Mouse (Mus musculus) forebrain, embryonic 12.5 days (tissue): ENCODE data around the gene Minos1. TPM values are rescaled to one million over a fixed set of nuclear protein-coding genes. Genes with fewer than 3 reads are reported as not detected.
A peak's percentile ranks its signal among the peaks of the same experiment; 100 is the strongest.

Experiments
- ATAC-seq: fragments of 200-750 bp; cut with Nextera tagmentation; 2 replicates; pipeline ENCODE4 v1.8.0; 2017; ENCODE audit warnings: moderate TSS enrichment; ENCODE audit not compliant: low FRiP score
- H3K27ac ChIP-seq: fragments of 300-500 bp; sonication (generic); 2 replicates; pipeline ENCODE4 v1.5.1; 2016; ENCODE audit warnings: mild to moderate bottlenecking
- H3K27me3 ChIP-seq: fragments of 300-500 bp; sonication (generic); 2 replicates; pipeline ENCODE4 v1.6.1; 2016; ENCODE audit warnings: mild to moderate bottlenecking
- H3K36me3 ChIP-seq: fragments of 300-500 bp; sonication (generic); replicated peaks from 2 replicates; pipeline ENCODE4 v1.6.1; 2016; ENCODE audit warnings: mild to moderate bottlenecking
- H3K4me1 ChIP-seq: fragments of 300-500 bp; sonication (generic); 2 replicates; pipeline ENCODE4 v1.6.1; 2016
- H3K4me2 ChIP-seq: fragments of 300-500 bp; sonication (generic); 2 replicates; pipeline ENCODE4 v1.6.1; 2016; ENCODE audit warnings: mild to moderate bottlenecking, moderate library complexity
- H3K4me3 ChIP-seq: fragments of 300-500 bp; sonication (generic); replicated peaks from 2 replicates; pipeline ENCODE4 v1.5.1; 2016; ENCODE audit warnings: mild to moderate bottlenecking
- H3K9ac ChIP-seq: fragments of 300-500 bp; sonication (generic); 2 replicates; pipeline ENCODE4 v1.6.1; 2016; ENCODE audit warnings: mild to moderate bottlenecking
- H3K9me3 ChIP-seq: fragments of 300-500 bp; sonication (generic); 2 replicates; pipeline ENCODE4 v1.6.1; 2016
- WGBS: fragments of 180-500 bp; shearing (Covaris S2); methylation state at CpG from one replicate; pipeline ENCODE4 v1.1.7; 2016; 5-methylcytosine and 5-hydroxymethylcytosine counted together
- polyA plus RNA-seq: library from polyadenylated mRNA; unstranded; fragments of >200 nt; fragmentation: Nextera tagmentation; extraction: Ambion mirVana; gene quantifications from 2 replicates; pipeline ENCODE4 v1.2.1, GENCODE M21; 2016

Minos1 gene
- polyA plus RNA-seq, 1 experiment from 2014 or later = 416 TPM

- no peak overlapping the region for H3K9ac ChIP-seq
- no peaks in the 10 kb centered on the region for H3K36me3 ChIP-seq
- H3K4me3 ChIP-seq = no peak overlapping the region
- WGBS = 87% methylated on average over 8 of the region's 8 CpGs
- H3K27me3 ChIP-seq = no peaks in the 10 kb centered on the region
- 0 out of 2 replicates have a peak, but pooled peaks cover 5% of the 10 kb centered on the region for H3K4me1 ChIP-seq
- H3K9me3 ChIP-seq = no peaks in the 10 kb centered on the region
- ATAC-seq = no peak
- no peak overlapping the region for H3K4me2 ChIP-seq
- no peak overlapping the region for H3K27ac ChIP-seq
These were observed 34.3 kb upstream of the Minos1 start for GRCm38 (mm10) chr4:139165259-139165658.

DNA sequence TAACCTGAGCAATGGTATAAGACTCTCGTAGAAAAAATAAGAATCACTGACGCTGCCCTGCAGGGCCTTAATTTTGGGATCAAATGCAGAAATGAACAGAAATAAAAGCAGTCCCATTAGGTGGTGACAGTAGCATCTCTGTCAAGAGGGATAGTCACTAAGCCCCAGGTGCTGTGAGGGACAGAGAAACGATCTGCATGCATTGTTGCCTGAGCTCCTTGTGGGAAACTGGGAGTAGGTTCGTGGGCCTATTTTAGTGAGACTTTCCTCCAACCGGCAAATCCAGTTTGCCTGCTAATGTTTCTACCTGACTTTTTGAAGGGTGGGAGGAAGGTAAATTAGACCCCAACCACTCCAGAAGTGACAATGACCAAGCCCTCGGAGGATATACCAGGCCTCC lies 33.2 kb upstream of the Minos1 start:
- Histone ChIP-seq H3K27me3 (no peaks in the 10 kb centered on the region), H3K36me3 (no peaks in the 10 kb centered on the region), H3K4me1 (no peaks in the 10 kb centered on the region), H3K27ac (no peak overlapping the region), H3K4me2 (no peak overlapping the region), H3K9ac (no peak overlapping the region), H3K4me3 (no peak overlapping the region), H3K9me3 (no peaks in the 10 kb centered on the region)
- 86% methylated on average over 6 of the region's 6 CpGs for WGBS
- no peak for ATAC-seq

- no peaks in the 10 kb centered on the region for H3K9me3 ChIP-seq
- H3K9ac ChIP-seq = no peak overlapping the region
- no peak overlapping the region for H3K27ac ChIP-seq
- 75% methylated on average over 2 of the region's 2 CpGs for WGBS
- H3K4me2 ChIP-seq = no peak overlapping the region
- no peaks in the 10 kb centered on the region for H3K36me3 ChIP-seq
- no peaks in the 10 kb centered on the region for H3K27me3 ChIP-seq
- ATAC-seq = no peak
- no peaks in the 10 kb centered on the region for H3K4me1 ChIP-seq
- no peak overlapping the region for H3K4me3 ChIP-seq
These were observed 30.2 kb upstream of the Minos1 start for GRCm38 (mm10) chr4:139161076-139161475.

DNA sequence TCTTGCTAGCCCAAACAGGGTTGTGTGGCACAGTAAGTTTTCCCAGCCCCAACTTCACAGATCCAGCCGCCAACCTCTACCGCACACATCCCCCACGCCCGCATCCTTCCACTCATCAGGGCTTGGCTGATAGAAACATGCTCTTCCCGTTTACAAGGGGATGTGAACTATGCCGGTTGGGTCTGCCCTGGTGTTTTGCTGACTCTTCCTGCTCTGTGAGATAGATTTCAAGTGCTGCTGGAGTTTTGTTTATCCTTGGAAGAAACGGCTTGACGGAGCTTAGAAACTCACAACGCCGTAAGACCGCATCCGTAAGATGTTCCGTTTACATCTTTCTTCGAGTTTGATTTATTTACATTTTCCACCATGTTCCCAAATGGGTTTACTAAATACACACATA lies 27.4 kb upstream of the Minos1 start:
- Histone ChIP-seq H3K4me2 (no peak overlapping the region), H3K27ac (no peak overlapping the region), H3K36me3 (no peaks in the 10 kb centered on the region), H3K27me3 (no peaks in the 10 kb centered on the region), H3K9ac (no peak overlapping the region), H3K4me1 (no peaks in the 10 kb centered on the region), H3K4me3 (no peak overlapping the region), H3K9me3 (no peaks in the 10 kb centered on the region)
- ATAC-seq = no peak
- WGBS = 93% methylated on average over 14 of the region's 14 CpGs

- no peak for ATAC-seq
- Histone ChIP-seq H3K9ac (no peak overlapping the region), H3K9me3 (no peaks in the 10 kb centered on the region), H3K4me1 (no peaks in the 10 kb centered on the region), H3K27ac (no peak overlapping the region), H3K27me3 (no peaks in the 10 kb centered on the region), H3K36me3 (no peaks in the 10 kb centered on the region), H3K4me2 (no peak overlapping the region), H3K4me3 (no peak overlapping the region)
- WGBS = 86% methylated on average over 6 of the region's 6 CpGs
These were observed 25.6 kb upstream of the Minos1 start for GRCm38 (mm10) chr4:139156538-139156937.

DNA sequence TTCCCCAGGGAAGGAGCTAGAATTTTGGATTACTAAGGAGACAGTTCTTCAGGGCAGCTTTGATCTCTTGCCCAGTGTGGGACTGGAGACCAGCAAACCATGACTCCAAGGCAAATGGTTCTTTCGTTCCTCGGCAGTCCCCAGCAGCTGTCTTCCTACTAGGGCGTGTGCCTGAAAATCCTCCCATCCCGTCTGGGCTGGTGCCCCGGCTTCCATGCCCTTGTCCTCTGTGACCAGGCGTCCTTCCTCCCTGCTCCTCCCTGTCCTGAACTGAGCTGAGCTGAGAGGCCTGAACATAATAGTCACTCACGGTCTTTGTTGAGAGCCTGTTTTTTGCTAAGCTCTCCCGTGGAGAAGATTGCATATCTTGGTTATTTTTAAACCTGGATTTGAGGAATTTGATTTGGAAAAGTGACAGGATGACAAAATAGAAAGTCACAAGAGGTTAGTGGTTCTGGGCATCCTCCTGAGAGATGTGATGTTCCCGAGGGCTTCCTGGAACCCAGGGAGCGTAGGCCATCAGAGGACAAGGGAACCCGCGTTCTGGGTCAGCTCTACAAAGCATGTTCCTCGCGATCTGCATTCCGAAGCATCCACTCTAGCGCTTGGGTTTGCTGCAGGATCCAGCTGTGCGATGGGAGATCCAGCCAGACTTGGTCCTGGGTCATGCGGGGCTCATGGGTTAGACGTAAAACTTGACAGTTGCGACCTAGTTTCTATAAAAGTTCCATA lies 23.8 kb upstream of the Minos1 start:
- ATAC-seq = no peak
- H3K27me3 ChIP-seq = no peaks in the 10 kb centered on the region
- H3K27ac ChIP-seq = no peak overlapping the region
- no peaks in the 10 kb centered on the region for H3K36me3 ChIP-seq
- H3K9me3 ChIP-seq = no peaks in the 10 kb centered on the region
- no peak overlapping the region for H3K4me2 ChIP-seq
- WGBS = 82% methylated on average over 20 of the region's 20 CpGs
- H3K9ac ChIP-seq = no peak overlapping the region
- no peak overlapping the region for H3K4me3 ChIP-seq
- H3K4me1 ChIP-seq = no peaks in the 10 kb centered on the region

DNA sequence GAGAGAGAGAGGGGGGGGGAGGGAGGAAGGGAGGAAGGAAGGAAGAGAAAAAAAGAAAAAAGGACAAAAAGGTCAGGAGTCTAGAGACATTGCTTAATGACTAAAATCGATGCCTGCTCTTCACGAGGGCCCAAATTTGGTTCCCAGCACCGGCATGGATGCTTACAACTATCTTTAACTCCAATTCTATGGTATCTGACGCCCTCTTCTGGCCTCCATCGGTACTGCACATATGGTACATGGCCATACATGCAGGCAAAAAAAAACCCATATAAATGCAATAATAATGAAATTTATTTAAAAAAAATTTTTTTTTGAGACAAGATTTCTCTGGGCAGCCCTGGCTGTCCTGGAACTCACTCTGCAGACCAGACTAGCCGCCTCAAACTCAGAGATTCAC lies 20.5 kb upstream of the Minos1 start:
- Histone ChIP-seq H3K9ac (no peak overlapping the region), H3K36me3 (no peaks in the 10 kb centered on the region), H3K4me2 (no peak overlapping the region), H3K9me3 (peaks cover 16% of the 10 kb centered on the region), H3K4me3 (no peak overlapping the region), H3K4me1 (no peaks in the 10 kb centered on the region), H3K27me3 (no peaks in the 10 kb centered on the region), H3K27ac (no peak overlapping the region)
- no peak for ATAC-seq
- 68% methylated on average over 6 of the region's 6 CpGs for WGBS

- Histone ChIP-seq H3K9ac (no peak overlapping the region), H3K4me1 (no peaks in the 10 kb centered on the region), H3K4me2 (no peak overlapping the region), H3K27ac (no peak overlapping the region), H3K36me3 (no peaks in the 10 kb centered on the region), H3K9me3 (peaks cover 16% of the 10 kb centered on the region), H3K4me3 (no peak overlapping the region), H3K27me3 (no peaks in the 10 kb centered on the region)
- 87% methylated on average over 5 of the region's 5 CpGs for WGBS
- no peak for ATAC-seq
These were observed 15.8 kb upstream of the Minos1 start for GRCm38 (mm10) chr4:139146760-139147159.

DNA sequence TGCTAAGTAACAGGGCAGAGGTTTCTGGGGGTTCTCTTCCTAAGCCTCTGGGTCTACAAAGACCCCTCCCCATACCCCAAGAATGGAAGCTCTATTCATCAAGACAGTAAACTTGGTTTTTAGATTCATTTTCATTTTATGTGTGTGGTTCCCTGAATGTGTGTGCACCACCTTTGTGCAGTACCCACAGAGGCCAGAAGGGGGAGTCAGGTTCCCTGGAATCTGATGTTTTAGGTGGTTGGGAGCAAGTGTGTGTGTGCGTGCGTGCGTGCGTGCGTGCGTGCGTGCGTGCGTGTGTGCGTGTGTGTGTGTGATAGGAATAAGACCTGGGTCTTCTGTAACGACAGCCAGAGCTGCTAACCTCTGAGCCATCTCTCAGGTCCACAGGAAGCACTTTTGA lies 14.2 kb upstream of the Minos1 start:
- no peak for ATAC-seq
- no peaks in the 10 kb centered on the region for H3K36me3 ChIP-seq
- WGBS = 96% methylated on average over 11 of the region's 11 CpGs
- peaks cover 16% of the 10 kb centered on the region for H3K9me3 ChIP-seq
- H3K4me3 ChIP-seq = no peak overlapping the region
- H3K9ac ChIP-seq = no peak overlapping the region
- H3K4me1 ChIP-seq = no peaks in the 10 kb centered on the region
- H3K4me2 ChIP-seq = no peak overlapping the region
- H3K27ac ChIP-seq = no peak overlapping the region
- H3K27me3 ChIP-seq = no peaks in the 10 kb centered on the region

GRCm38 (mm10) chr4:139144577-139144976 lies 13.7 kb upstream of the Minos1 start:
- Histone ChIP-seq H3K27ac (no peak overlapping the region), H3K9ac (no peak overlapping the region), H3K4me2 (no peak overlapping the region), H3K27me3 (no peaks in the 10 kb centered on the region), H3K4me3 (no peak overlapping the region), H3K9me3 (peaks cover 16% of the 10 kb centered on the region), H3K4me1 (no peaks in the 10 kb centered on the region), H3K36me3 (no peaks in the 10 kb centered on the region)
- WGBS = 64% methylated on average over 4 of the region's 4 CpGs
- no peak for ATAC-seq

DNA sequence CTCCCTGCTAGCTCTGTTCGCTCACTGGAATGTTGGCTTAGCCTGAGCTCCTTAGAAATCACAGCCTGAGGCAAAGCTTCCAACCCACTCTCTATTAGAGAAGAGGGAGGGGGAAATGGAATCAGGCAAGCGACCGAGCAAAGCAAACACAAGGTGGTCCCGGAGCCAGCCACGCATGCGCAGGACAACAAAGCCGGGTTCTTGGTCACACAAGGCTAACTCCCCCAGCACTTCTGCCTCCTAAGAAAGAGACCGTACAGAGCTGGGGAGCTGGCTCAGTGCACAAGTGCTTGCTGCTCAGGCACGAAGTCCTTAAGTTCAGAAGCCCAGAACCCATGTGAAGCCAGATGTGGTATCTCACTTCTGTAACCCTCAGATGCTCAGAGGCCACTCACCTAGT lies 12.1 kb upstream of the Minos1 start:
- H3K9ac ChIP-seq = no peak overlapping the region
- H3K4me3 ChIP-seq = no peak overlapping the region
- H3K4me2 ChIP-seq = peak overlapping the region; percentile 13; the same call in 1 of the 2 replicates
- no peaks in the 10 kb centered on the region for H3K27me3 ChIP-seq
- H3K4me1 ChIP-seq = no peaks in the 10 kb centered on the region
- WGBS = 52% methylated on average over 9 of the region's 9 CpGs
- no peak for ATAC-seq
- no peak overlapping the region for H3K27ac ChIP-seq
- H3K9me3 ChIP-seq = peaks cover 7% of the 10 kb centered on the region
- H3K36me3 ChIP-seq = no peaks in the 10 kb centered on the region

- H3K27ac ChIP-seq = no peak overlapping the region
- H3K27me3 ChIP-seq = no peaks in the 10 kb centered on the region
- H3K36me3 ChIP-seq = no peaks in the 10 kb centered on the region
- no peak overlapping the region for H3K9ac ChIP-seq
- no peaks in the 10 kb centered on the region for H3K9me3 ChIP-seq
- no peak for ATAC-seq
- no peak overlapping the region for H3K4me3 ChIP-seq
- 73% methylated on average over 6 of the region's 6 CpGs for WGBS
- no peaks in the 10 kb centered on the region for H3K4me1 ChIP-seq
- no peak overlapping the region for H3K4me2 ChIP-seq
These were observed 10.9 kb upstream of the Minos1 start for GRCm38 (mm10) chr4:139141785-139142184.

DNA sequence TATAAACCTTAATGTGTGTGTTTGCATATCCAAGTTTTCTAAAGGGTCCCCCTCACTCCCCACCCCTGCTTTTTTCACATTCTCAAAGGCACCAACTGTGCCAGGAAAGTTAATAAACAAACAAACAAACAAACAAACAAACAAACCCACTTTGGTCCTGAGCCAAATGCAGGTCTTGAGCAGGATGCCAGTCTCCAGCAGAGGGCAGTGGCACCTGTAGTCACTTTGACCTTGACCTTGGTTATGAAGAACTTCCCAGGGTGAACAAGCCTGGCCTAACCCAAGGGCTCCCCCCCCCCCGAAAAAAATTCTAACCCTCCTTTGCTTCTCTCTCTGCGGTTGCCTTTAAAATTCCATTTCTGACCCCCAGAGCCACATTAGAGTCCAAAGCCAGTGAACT lies 9.4 kb upstream of the Minos1 start:
- H3K9me3 ChIP-seq = no peaks in the 10 kb centered on the region
- no peak for ATAC-seq
- H3K4me1 ChIP-seq = no peaks in the 10 kb centered on the region
- no peak overlapping the region for H3K27ac ChIP-seq
- H3K4me2 ChIP-seq = no peak overlapping the region
- WGBS = 77% methylated on average over 2 of the region's 2 CpGs
- no peak overlapping the region for H3K9ac ChIP-seq
- no peak overlapping the region for H3K4me3 ChIP-seq
- H3K27me3 ChIP-seq = no peaks in the 10 kb centered on the region
- no peaks in the 10 kb centered on the region for H3K36me3 ChIP-seq
